Mouse (Mus musculus): ENCODE results near the gene Mgat2. TPM values are rescaled to one million over a fixed set of nuclear protein-coding genes. Genes with fewer than 3 reads are reported as not detected.
"Not testable (repeated sequence)": the region's sequence is repeated elsewhere in the genome, so short reads cannot be mapped to it uniquely, and the experiment has no call there.

Mgat2 gene
- polyA plus RNA-seq (2015; fragmentation: Nextera tagmentation; extraction: Ambion mirVana), result 40.4 and 43.5 TPM in 2 replicates

- Histone ChIP-seq H3K4me2 (peak within 1 kb of the TSS; percentile 80), H3K27me3 (no peaks in the 10 kb centered on the region), H3K4me1 (replicated peaks) (peaks cover 29% of the 10 kb centered on the region), H3K9me3 (no peaks in the 10 kb centered on the region), H3K27ac (replicated peaks) (peak within 1 kb of the TSS; percentile 94), H3K4me3 (peak within 1 kb of the TSS; percentile 75), H3K36me3 (peaks cover 16% of the 10 kb centered on the region), H3K9ac (peak within 1 kb of the TSS; percentile 92)
- ATAC-seq (ENCODE audit: low FRiP score, low read depth), result peak; percentile 99
- WGBS, result under 1% methylated on average over 84 of the region's 84 CpGs
Observed at GRCm38 (mm10) chr12:69183583-69184308, at the start of gene Mgat2, which contains the start of gene Rpl36al. Mgat2 (plus strand) TSS chr12:69184157. Rpl36al (minus strand) TSS chr12:69184083.

- Histone ChIP-seq H3K4me1 (replicated peaks) (no peaks in the 10 kb centered on the region), H3K27me3 (no peaks in the 10 kb centered on the region), H3K4me2 (no peak overlapping the region), H3K9ac (no peak overlapping the region), H3K27ac (replicated peaks) (no peak overlapping the region), H3K36me3 (no peaks in the 10 kb centered on the region), H3K4me3 (no peak overlapping the region), H3K9me3 (no peaks in the 10 kb centered on the region)
- WGBS, result 87% methylated on average over 3 of the region's 3 CpGs
- no peak for ATAC-seq (ENCODE audit: low FRiP score, low read depth)
Observed at GRCm38 (mm10) chr12:69139201-69139600, 44.8 kb upstream of the Mgat2 start.

- ATAC-seq (ENCODE audit: low FRiP score, low read depth), result peak; percentile 63; the same call in 1 of the 2 replicates
- no peak overlapping the region for H3K4me3 ChIP-seq
- H3K9me3 ChIP-seq, result no peaks in the 10 kb centered on the region
- H3K4me2 ChIP-seq, result no peak overlapping the region
- 89% methylated on average over 7 of the region's 7 CpGs for WGBS
- H3K27ac ChIP-seq (replicated peaks), result no peak overlapping the region
- H3K9ac ChIP-seq, result no peak overlapping the region
- H3K36me3 ChIP-seq, result no peaks in the 10 kb centered on the region
- no peaks in the 10 kb centered on the region for H3K27me3 ChIP-seq
- no peaks in the 10 kb centered on the region for H3K4me1 ChIP-seq (replicated peaks)
Observed at GRCm38 (mm10) chr12:69139841-69140240, 44.1 kb upstream of the Mgat2 start.

GRCm38 (mm10) chr12:69143460-69143859 lies 40.5 kb upstream of the Mgat2 start:
- no peaks in the 10 kb centered on the region for H3K4me1 ChIP-seq (replicated peaks)
- 71% methylated on average over 6 of the region's 6 CpGs for WGBS

GRCm38 (mm10) chr12:69147166-69147735 lies 36.7 kb upstream of the Mgat2 start:
- H3K36me3 ChIP-seq, result no peaks in the 10 kb centered on the region
- no peak for ATAC-seq (ENCODE audit: low FRiP score, low read depth)
- H3K27me3 ChIP-seq, result no peaks in the 10 kb centered on the region
- no peak overlapping the region for H3K9ac ChIP-seq
- WGBS, result 93% methylated on average over 5 of the region's 5 CpGs
- no peak overlapping the region for H3K4me3 ChIP-seq
- H3K4me1 ChIP-seq (replicated peaks), result no peaks in the 10 kb centered on the region
- H3K9me3 ChIP-seq, result no peaks in the 10 kb centered on the region
- H3K27ac ChIP-seq (replicated peaks), result no peak overlapping the region
- H3K4me2 ChIP-seq, result no peak overlapping the region

More at GRCm38 (mm10) chr12:69143460-69143859, 40.5 kb upstream of the Mgat2 start:
- Histone ChIP-seq H3K27me3 (no peaks in the 10 kb centered on the region), H3K27ac (replicated peaks) (no peak overlapping the region), H3K9ac (no peak overlapping the region), H3K9me3 (no peaks in the 10 kb centered on the region), H3K4me3 (no peak overlapping the region), H3K4me2 (no peak overlapping the region), H3K36me3 (no peaks in the 10 kb centered on the region)
- no peak for ATAC-seq (ENCODE audit: low FRiP score, low read depth)

- H3K4me2 ChIP-seq, result peak overlapping the region; percentile 29
- 70% methylated on average over 13 of the region's 13 CpGs for WGBS
Observed at GRCm38 (mm10) chr12:69150049-69150448, 33.9 kb upstream of the Mgat2 start.

GRCm38 (mm10) chr12:69155923-69156322 lies 28.0 kb upstream of the Mgat2 start:
- 88% methylated on average over 2 of the region's 2 CpGs for WGBS
- Histone ChIP-seq H3K4me3 (no peak overlapping the region), H3K4me1 (replicated peaks) (peaks cover 11% of the 10 kb centered on the region), H3K36me3 (peaks cover 20% of the 10 kb centered on the region), H3K27me3 (no peaks in the 10 kb centered on the region), H3K27ac (replicated peaks) (no peak overlapping the region), H3K9me3 (no peaks in the 10 kb centered on the region), H3K4me2 (no peak overlapping the region), H3K9ac (no peak overlapping the region)
- no peak for ATAC-seq (ENCODE audit: low FRiP score, low read depth)

More at GRCm38 (mm10) chr12:69150049-69150448, 33.9 kb upstream of the Mgat2 start:
- Histone ChIP-seq H3K9ac (no peak overlapping the region), H3K27me3 (no peaks in the 10 kb centered on the region), H3K9me3 (no peaks in the 10 kb centered on the region), H3K36me3 (no peaks in the 10 kb centered on the region), H3K27ac (replicated peaks) (0 out of 2 replicates have a peak overlapping the region, but pooled peaks have one; percentile 8), H3K4me3 (0 out of 2 replicates have a peak overlapping the region, but pooled peaks have one; percentile 1), H3K4me1 (replicated peaks) (no peaks in the 10 kb centered on the region)
- 0 out of 2 replicates have a peak, but pooled peaks have one; percentile 19 for ATAC-seq (ENCODE audit: low FRiP score, low read depth)

- no peak for ATAC-seq (ENCODE audit: low FRiP score, low read depth)
- Histone ChIP-seq H3K27ac (replicated peaks) (no peak overlapping the region), H3K4me3 (no peak overlapping the region), H3K9ac (no peak overlapping the region), H3K4me1 (replicated peaks) (peaks cover 11% of the 10 kb centered on the region), H3K36me3 (peaks cover 20% of the 10 kb centered on the region), H3K9me3 (no peaks in the 10 kb centered on the region), H3K4me2 (no peak overlapping the region), H3K27me3 (no peaks in the 10 kb centered on the region)
- WGBS, result 87% methylated on average over 4 of the region's 4 CpGs
Observed at GRCm38 (mm10) chr12:69156436-69156835, 27.5 kb upstream of the Mgat2 start.

- no peak overlapping the region for H3K9ac ChIP-seq
- peaks cover 11% of the 10 kb centered on the region for H3K4me1 ChIP-seq (replicated peaks)
- WGBS, result 95% methylated on average over 2 of the region's 2 CpGs
- peaks cover 20% of the 10 kb centered on the region for H3K36me3 ChIP-seq
- no peak overlapping the region for H3K4me3 ChIP-seq
- H3K27me3 ChIP-seq, result no peaks in the 10 kb centered on the region
- no peaks in the 10 kb centered on the region for H3K9me3 ChIP-seq
- H3K27ac ChIP-seq (replicated peaks), result no peak overlapping the region
- 0 out of 2 replicates have a peak overlapping the region, but pooled peaks have one; percentile 6 for H3K4me2 ChIP-seq
- ATAC-seq (ENCODE audit: low FRiP score, low read depth), result no peak
Observed at GRCm38 (mm10) chr12:69157107-69157506, 26.9 kb upstream of the Mgat2 start.

GRCm38 (mm10) chr12:69158366-69158764 lies 25.6 kb upstream of the Mgat2 start:
- peaks cover 11% of the 10 kb centered on the region for H3K4me1 ChIP-seq (replicated peaks)
- ATAC-seq (ENCODE audit: low FRiP score, low read depth), result no peak
- peaks cover 20% of the 10 kb centered on the region for H3K36me3 ChIP-seq
- no peaks in the 10 kb centered on the region for H3K9me3 ChIP-seq
- H3K27me3 ChIP-seq, result no peaks in the 10 kb centered on the region
- H3K4me3 ChIP-seq, result peak overlapping the region; percentile 80
- under 1% methylated on average over 19 of the region's 19 CpGs for WGBS
- H3K27ac ChIP-seq (replicated peaks), result peak overlapping the region; percentile 87
- peak overlapping the region; percentile 91 for H3K9ac ChIP-seq
- H3K4me2 ChIP-seq, result peak overlapping the region; percentile 79

GRCm38 (mm10) chr12:69158765-69159577 lies 25.0 kb upstream of the Mgat2 start, which contains the start of gene Rps29:
Rps29 (minus strand) TSS chr12:69159186.
- H3K36me3 ChIP-seq, result peaks cover 20% of the 10 kb centered on the region
- H3K27me3 ChIP-seq, H3K9me3 ChIP-seq: not testable (repeated sequence)
- peak within 1 kb of the TSS; percentile 80 for H3K4me3 ChIP-seq
- peak within 1 kb of the TSS; percentile 79 for H3K4me2 ChIP-seq
- H3K27ac ChIP-seq (replicated peaks), result peak within 1 kb of the TSS; percentile 87
- peaks cover 11% of the 10 kb centered on the region for H3K4me1 ChIP-seq (replicated peaks)
- H3K9ac ChIP-seq, result peak within 1 kb of the TSS; percentile 91
- peak; percentile 100 for ATAC-seq (ENCODE audit: low FRiP score, low read depth)
- WGBS, result 0% methylated on average over 58 of the region's 68 CpGs

All from hindbrain, embryonic 15.5 days (tissue).